Mouse (Mus musculus) heart, postnatal 25 days (tissue): ENCODE measurements at regions not wholly inside any gene's neighbourhood (a gene's known extent, or its start where the extent isn't known, plus 50 kb on each side); places are given as distances from the start of the nearest gene placed in this dataset.

ENCODE experiments used
- DNase-seq: peaks from one replicate; pipeline ENCODE4 v3.0.0; 2022; ENCODE audit warnings: low spot score
- intact Hi-C: fragments of 180-260 bp; cut with DNase I; formaldehyde crosslinking; loops from one replicate; pipeline ENCODE4 v1.15.1; 2025

DNA sequence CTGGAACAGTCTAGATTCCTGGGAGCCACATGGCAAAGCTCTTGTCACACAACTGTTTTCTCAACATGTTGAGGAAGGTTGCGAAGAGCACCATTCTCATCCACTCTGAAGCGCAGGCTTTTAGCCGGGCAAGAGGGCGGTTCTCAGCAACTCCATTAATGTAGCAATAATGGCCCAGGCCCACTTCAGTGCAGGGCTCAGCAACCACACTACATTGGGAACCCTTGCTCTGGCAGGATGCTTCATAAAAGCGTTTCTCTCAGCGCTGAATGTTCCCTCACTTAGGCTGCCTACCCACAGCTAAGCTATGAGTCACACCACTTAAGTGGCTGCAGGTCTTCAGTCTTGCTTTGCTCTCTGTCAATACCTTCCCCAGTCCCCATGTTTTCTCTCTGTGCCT lies 102.2 kb upstream of the Oxgr1 start:
- DNase-seq, result no peak
- intact Hi-C loops, result no loop called here

DNA sequence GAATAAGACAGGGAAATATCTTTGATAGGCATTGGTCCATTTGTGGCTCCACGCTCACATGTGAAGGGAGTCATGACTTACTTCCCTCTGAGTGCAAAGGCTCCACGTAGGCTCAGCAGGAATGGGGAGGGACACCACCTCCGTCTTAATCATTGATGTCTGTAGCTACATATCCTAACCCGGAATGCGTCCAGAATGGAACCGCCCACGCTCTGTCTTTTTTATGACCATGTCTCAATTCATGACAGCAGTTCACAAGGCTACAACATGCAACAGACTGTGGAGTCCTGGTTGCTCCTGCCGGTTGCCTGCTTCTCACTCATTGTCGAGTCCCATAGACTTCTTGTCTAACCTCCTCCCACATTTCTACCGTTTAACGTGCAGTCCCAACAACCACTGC lies 104.1 kb upstream of the Oxgr1 start:
- DNase-seq, result no peak
- intact Hi-C loops, result no loop called here

DNA sequence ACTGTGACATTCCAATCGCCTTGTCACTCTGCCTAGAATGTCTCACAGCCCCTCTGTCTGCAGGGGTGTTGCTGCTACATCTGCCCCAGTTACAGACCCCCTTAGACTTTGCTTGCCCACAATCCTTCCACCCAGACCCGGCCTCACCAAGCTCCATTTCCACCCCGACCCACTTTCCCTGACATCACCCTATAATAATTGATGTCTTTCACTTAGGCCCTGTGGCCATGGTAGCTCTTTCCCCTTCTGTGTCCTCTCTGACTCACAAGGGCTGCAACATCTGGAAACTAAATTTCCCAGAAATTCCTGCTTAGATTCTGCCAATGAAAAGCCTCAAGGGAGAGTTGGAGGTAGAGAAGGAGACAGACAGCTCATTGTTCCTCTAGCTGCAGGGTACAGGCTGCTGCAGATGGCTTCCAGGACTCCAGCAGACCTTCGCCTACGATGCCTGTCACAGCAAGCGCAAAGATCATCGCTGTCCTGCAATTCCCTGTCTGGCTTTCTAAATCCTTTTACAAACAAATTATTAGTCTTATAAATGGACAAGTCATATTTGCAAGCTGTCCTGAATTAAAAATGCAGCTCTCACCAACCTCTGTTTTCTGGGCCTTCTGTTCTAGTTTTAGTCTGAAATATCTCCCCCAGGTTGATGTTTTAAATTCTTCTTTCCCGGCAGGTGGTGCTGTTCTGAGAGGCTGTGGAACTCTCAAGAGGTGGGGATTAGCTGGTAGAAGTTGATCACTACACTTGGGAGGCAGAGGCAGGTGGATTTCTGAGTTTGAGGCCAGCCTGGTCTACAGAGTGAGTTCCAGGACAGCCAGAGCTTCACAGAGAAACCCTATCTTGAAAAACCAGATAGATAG lies 104.9 kb upstream of the Oxgr1 start:
- DNase-seq, result no peak
- intact Hi-C loops, result no loop called here

DNA sequence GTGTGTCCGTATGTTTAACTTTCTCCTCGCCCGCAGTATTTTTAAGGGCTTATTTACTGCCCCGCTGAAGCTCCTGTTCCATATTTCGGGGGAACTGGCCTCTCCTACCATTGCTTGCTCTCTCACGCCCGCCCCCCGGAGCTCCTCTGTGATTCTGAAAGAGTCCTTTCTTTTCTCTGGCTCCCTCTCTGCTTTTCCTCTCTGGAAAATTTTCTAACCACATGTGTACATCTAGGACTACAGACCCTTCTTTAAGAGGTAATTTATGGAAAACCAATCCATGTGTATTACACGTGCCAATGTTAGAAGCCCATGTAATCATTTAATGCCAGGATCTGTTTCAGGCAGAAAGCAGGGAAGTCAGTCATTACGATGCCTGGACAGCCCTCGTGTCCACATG lies 106.6 kb upstream of the Oxgr1 start:
- no peak for DNase-seq
- intact Hi-C loops, result no loop called here

DNA sequence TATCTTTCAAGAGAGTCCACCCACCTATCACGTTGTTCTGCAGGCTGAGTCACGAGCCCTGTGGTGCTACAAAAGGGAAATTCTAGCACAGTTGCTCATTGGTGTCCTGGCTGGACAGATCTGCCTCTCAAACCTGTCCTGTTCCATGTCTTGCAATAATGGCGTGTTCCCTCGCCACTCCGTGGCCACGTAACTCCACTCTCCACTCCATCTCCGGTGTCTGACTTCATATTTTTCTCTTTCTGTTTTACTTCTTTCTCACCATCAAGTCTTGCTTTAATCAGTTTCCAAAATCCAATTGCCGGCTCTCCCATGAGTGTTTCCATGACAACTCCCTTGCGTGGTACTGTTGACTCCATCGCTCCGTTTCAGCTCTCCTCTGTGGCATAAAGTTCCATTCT lies 107.1 kb upstream of the Oxgr1 start:
- intact Hi-C loops, result no loop called here
- no peak for DNase-seq

DNA sequence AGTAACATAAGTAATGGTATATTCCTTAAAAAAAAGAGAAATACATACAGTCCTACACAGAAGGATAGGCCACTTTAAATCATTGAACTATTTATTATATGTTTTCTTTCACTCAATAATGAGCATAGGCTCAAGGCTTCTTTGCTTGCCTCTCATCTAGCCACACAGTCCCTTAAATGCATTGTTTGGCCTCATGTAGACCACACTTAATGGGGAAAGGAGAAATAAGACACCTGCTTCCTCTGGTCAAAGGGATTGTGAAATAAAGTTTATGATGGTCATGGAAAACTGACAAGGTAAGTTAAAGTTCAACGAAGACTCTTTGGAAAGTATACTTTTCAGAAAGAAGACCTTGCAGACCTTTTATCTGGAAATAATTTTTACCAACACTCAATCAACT lies 108.4 kb upstream of the Oxgr1 start:
- no peak for DNase-seq
- intact Hi-C loops, result no loop called here

DNA sequence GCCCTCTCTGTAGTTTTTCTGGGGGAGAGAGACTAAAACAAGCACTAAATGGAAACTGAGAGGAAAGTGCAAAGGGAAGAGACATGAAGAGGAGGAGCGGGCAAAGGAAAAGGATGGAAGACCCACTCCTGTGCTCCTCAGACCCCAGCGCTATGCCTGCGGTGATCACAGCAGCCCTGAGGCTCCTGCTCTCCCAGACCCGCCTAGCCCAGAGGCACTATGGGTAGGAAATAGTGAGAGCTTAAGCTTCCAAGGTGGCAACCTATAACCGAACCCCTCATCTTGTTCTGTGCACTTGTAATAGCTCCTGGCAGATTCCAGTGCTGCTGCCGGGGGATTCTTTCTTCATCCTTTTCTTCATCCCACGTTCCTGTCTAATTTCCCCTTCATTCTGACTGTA lies 112.2 kb upstream of the Oxgr1 start:
- DNase-seq, result no peak
- intact Hi-C loops, result no loop called here

DNA sequence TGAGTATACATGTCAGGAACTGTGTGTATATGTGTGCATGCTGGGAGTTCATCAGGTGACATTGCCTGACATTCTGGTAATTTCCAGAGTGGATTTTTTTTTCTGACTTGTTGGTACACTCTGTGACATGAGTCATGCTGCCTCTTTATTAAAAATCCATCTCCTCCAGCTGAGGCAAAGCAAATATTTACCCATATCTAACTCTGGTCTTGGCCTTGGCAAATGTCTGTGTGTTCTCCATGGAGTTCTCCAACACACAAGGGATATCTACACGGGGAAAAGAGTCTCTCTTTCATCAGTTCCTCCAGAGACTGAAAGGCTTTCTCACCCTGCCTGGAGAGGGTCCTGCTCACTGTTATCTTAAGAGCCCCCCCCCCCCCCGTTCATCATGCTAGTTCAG lies 111.3 kb upstream of the Mbnl2 start:
- no peak for DNase-seq
- intact Hi-C loops, result no loop called here

DNA sequence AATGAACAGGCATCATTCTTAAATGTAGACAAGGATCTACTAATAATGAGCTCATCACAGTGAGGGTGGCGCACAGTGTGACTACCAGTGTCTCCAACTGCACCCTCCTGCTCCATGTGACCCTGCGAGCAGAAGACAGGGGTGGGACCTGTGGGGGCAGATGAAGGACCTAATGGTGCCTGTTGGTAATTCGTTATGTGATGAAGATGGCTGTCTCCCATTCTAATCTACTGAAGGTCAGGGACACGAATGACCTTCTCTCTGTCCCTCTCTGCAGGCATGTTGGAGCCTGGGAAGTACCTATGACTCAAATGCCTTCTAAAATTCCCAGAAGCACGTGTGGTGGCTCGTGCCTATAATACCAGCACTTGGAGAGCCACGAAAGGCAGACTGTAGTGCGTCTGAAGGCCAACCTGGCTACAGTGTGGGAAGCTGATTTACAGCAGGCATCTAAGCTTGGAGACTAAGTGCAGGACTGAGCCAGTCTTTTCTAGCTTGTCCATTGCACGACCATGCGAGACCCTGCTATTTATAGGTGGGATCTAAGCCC lies 109.9 kb upstream of the Mbnl2 start:
- intact Hi-C loops, result no loop called here
- DNase-seq, result no peak

DNA sequence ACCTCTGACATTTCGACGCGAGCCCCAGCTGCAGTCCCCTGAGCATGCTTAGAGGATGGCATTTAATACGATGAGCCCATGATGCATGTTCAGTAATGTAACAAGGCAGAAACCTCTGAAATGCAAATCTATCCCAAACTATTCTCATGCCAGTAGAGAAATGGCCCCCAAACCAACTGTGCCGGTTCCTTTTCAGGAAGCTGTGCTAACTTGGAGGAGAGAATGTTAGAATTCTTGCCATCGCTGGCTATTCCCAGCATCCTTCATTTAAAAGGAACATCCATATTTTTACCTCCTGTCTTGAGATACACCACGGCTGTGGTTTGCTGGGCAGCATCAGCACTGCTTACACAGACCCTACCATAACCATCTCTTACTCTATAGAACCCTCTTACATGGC lies 104.7 kb upstream of the Mbnl2 start:
- intact Hi-C loops, result no loop called here

DNA sequence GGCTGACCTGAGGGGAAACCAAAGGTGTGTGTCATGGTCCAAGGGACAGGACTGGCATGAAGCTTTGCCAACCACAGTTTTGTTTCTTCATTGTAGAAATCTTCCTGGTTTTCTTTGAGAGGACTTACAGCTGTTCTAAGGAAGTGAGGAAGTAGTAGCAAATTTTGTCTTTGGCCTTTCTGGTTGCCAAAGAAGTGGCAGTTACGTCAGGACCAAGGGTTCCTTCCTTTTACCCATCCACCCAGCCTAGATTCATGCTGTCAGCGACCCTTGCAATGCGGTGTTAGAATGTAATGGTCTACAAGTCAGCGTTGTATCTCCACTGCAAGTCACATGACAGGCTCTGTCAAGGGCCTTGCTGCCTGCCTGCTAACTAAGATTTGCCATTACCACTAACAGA lies 103.4 kb upstream of the Mbnl2 start:
- no peak for DNase-seq
- intact Hi-C loops, result no loop called here

More for the DNA sequence above, 104.7 kb upstream of the Mbnl2 start:
- DNase-seq, result no peak

DNA sequence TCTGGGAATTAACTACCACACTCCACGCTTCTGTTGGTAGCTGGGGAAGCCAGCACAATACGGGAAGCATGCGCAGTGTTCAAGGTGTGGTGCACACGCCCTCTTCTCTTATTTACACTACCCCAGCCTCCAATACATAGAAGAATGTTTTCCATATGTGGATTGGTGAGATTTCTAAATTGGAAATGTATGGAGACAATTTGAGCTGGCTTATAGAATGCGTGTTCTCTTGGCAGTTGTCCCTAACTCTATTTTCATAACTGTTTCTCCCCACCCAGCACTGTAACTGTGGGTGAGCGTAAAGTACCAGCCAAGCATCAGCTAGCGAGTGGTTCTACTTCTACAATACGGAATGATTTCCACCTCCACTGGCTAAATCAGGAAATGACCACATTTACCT lies 102.6 kb upstream of the Mbnl2 start:
- DNase-seq, result no peak
- intact Hi-C loops, result no loop called here

DNA sequence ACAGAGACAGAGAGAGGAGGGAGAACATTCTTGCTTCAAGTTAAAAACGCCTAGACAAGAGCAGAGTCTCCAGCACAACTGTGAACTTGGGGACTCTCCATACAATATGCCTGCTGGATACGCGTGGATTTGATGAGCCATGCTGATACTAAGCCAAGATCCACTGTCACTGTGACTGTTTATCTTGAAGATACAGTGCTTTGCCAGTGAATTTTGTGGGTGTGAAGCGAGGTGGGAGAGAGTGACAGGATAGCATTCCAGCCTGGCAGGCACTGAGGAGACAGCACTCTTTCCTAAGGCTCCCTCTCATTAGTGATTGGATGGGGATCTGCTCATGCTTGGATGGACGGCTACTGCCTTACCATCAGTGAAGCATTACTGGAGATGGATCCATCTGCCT lies 100.9 kb upstream of the Mbnl2 start:
- no peak for DNase-seq
- intact Hi-C loops, result no loop called here

DNA sequence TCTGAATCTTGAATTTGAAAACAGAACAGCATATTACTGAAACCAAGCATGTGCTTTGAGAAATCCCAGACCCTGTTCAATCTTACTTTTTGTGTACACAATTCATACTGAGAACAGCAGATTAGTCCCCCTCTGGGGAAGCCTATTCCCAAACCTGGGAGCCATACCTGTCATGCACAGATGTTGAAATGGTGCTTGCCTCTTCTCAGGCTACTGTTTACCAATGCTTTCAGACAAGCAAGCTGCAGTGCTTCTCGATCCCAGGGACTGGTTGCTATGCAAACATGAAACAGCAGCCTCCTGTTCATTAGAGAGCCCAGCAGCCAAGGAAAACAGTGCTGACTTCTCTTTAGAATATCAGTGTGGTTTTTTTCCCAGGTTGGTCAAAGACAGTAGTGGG lies 80.3 kb upstream of the Mbnl2 start:
- intact Hi-C loops, result no loop called here

DNA sequence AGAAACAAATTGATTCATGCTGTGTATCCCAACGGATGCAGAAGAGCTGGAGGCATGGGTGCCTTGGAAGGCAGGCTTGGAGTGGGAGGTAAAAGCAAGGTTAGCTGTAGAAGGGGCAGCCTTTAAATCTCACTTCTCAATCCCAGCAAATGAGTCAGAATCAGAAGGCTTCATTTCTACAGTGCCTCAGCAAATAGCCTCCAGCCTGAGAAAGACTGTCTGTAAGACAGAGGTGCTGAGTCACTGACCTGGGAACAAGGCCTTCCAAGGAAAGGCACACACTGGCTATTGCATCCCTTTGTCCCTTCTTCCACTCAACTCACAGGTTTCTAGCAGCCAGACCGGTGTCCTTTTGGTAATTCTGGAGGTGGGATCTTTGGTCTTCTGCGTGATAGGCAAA lies 63.7 kb upstream of the Mbnl2 start:
- DNase-seq, result no peak
- intact Hi-C loops, result no loop called here

More for the DNA sequence above, 80.3 kb upstream of the Mbnl2 start:
- DNase-seq, result no peak

DNA sequence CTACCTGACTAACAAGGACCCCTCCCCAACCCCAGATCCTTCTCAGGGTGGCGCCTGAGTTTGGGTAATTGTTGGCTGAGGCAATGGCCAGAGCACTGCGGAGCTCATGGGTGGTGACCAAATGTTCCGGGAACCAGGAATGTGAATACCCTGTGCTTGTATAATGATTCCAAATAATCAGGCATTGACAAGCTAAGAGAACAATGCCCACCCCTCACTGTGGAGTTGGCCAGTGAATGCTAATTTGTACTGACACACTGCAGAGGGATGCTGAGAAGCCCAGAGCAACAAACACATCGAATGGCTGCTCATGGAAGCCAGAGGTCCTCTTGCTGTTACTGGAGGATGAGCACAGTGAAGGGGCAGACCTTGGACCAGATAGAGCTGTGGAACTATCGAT lies 62.8 kb upstream of the Mbnl2 start:
- intact Hi-C loops, result no loop called here
- DNase-seq, result no peak

DNA sequence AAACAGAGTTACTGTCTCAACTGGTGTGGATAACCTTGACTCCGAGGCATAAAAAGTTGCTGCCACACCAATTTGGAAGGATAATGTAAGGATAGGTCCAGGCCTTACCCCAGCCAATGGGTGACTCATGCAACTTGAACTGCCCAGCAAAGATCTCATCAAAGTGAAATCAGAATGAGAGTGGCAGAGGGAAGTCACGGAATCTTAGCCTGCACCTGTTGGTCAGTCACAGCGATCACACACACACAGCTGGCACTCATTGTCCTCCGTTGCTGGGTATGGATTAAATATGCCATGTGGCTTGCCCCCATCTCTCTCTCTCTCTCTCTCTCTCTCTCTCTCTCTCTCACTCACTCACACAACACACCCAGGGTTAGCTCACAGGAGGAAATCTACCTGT lies 56.2 kb upstream of the Mbnl2 start:
- intact Hi-C loops, result no loop called here
- DNase-seq, result no peak

DNA sequence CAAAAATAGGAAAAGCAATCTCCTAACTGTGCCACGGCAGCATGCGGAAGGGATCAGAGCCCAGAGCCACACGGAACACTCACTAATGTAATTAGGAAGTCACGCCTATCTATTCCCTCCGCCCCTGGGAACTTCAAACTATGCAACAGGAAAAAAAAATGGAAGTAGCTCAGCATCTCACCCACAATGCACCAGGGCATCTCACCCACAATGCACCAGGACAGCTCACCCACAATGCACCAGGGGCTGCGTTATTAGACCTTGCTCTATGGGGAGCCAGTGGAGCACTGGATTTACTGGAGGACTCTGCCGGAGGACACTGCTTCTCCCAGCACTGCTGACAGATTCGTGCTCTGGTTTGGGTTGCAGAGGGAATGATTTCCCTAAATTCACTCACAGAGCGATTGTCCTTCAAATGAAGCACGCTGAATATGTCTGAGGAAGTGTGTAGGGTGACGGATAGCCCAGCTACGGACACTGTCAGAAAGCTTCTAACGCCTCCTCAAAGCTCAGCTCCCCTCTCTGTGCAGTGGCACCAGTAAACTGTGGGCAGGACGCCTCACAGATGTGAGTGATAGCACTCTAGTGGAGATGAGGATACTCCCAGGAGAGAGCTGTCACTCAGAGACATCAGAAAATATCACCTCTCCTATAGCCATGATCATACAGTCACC lies 51.8 kb upstream of the Mbnl2 start:
- DNase-seq, result no peak
- intact Hi-C loops, result no loop called here

DNA sequence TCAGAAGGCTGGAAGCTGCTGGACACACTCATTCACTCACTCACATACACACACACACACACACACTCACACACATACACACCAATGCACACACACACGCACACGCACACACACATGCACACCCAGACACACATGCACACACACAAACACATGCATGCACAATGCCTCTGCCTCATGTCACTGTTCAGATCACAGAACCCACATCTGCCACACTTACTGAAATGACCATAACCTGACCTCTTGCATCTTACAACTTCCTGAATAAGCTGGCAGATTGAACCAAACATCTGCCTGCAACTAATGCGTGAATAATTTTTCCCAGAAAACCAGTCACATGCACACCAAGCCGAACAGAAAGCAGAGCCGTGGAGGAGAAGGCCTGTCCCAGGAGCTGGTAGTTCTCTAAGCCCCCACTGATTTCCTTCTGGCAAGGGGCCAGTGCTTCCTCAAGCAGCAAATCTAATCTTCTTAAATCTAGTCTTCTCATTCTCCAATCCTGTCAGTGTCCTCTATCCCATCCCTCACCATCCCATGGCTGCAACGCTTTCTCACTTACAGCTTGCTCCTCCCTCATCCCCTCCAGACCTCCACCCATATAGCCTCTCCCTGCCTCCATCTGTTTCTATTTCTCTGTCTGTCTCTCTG lies 51.1 kb upstream of the Mbnl2 start:
- no peak for DNase-seq
- intact Hi-C loops, result no loop called here

DNA sequence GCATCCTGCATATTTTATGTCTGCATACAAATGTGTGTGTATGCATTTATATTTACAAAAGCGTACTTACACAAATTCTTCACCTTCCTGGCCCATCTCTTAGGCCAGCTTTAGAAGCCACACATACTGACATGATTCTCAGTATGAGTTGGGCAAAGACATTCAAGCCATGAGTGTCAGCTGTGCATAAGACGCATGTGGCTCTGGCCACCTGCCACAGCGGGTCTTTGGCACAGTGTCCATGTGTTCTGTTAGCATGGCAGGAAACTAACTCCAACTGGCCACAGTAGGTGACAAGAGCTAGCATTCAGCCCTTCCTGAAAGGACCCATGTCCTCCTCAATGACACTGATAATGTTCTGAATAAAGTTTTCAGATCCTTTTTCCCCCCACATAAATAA lies 49.8 kb upstream of the Mbnl2 start:
- intact Hi-C loops, result no loop called here
- no peak for DNase-seq
